Mouse (Mus musculus) liver, postnatal 0 days (tissue): ENCODE data around the gene Rgl2.

Source experiments
- CTCF ChIP-seq: sonication (generic); IDR thresholded peaks from 2 replicates; pipeline ENCODE4 v1.5.1; 2016; ENCODE audit warnings: antibody characterized with exemption, low read depth
- EP300 ChIP-seq: IDR thresholded peaks from 2 replicates; pipeline ENCODE4 v1.6.1; 2016; ENCODE audit warnings: antibody characterized with exemption, low read depth, mild to moderate bottlenecking

DNA sequence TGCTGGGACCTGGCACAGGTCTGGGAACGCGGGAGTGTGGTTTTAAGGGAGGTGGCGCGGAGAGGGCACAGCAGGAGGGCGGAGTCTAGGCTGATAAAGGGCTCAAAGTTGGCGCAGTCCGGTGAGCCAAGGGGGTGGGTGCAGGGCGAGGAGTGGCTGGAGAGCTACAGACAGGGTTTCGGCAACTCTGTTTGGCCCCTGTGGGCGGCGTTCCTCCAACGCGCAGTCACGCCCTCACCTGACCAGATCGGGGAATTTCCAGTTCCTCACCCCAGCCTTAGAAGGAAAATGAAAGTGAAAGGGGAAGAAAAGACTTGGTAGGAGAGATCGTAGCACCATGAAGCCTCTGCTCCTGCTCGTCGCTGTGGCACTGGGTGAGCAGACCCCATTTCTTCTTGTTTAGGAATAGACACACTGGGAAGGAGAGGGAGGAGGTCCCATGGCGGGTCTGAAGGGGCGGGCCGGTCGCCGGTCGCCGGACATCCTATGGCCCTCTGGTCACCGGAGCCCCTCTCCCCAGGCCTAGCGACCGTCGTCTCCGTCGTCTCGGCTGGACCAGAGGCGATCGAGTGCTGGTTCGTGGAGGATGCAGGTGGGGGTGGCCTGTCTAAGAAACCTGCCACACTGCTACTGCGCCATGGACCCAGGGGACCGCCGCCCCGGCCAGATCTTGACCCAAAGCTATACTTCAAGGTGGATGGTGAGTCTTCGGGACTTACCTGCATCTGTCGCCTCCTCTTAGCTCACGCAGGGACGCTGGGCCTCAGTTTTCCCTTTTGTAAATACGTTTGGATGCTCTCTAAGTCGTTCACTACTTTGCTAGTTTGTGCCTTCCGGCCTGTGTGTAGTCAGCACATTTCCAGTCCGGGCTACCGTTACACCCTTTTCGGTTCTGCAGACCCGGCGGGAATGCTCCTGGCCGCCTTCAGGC, 9.7 kb upstream of the Rgl2 start:
- TF ChIP-seq CTCF, result peak; percentile 65
- 0 out of 2 replicates have a peak, but pooled peaks have one; percentile 30 for TF ChIP-seq EP300
